Mouse (Mus musculus): ENCODE data around the gene Socs5. TPM values are rescaled to one million over a fixed set of nuclear protein-coding genes. Genes with fewer than 3 reads are reported as not detected.

Gene Socs5
- polyA plus RNA-seq, 1 experiment from 2014 or later: 8.5 TPM

- H3K36me3 ChIP-seq: no peaks in the 10 kb centered on the region
- no peak overlapping the region for H3K4me3 ChIP-seq
- no peaks in the 10 kb centered on the region for H3K9me3 ChIP-seq (replicated peaks)
- H3K4me1 ChIP-seq: no peaks in the 10 kb centered on the region
- 90% methylated on average over 7 of the region's 7 CpGs for WGBS
- DNase-seq (ENCODE audit: low spot score): no peak
- H3K27me3 ChIP-seq (ENCODE audit: low read depth, poor library complexity, severe bottlenecking): no peaks in the 10 kb centered on the region
- no peak overlapping the region for H3K27ac ChIP-seq (replicated peaks)
Observed at GRCm38 (mm10) chr17:87089296-87089695, 18.2 kb upstream of the Socs5 start.

GRCm38 (mm10) chr17:87093061-87093460 is 14.4 kb upstream of the Socs5 start:
- no peak overlapping the region for H3K4me3 ChIP-seq
- 83% methylated on average over 5 of the region's 5 CpGs for WGBS
- H3K4me1 ChIP-seq: no peaks in the 10 kb centered on the region; the same call in 1 of the 2 replicates
- H3K9me3 ChIP-seq (replicated peaks): no peaks in the 10 kb centered on the region
- H3K36me3 ChIP-seq: no peaks in the 10 kb centered on the region
- H3K27me3 ChIP-seq (ENCODE audit: low read depth, poor library complexity, severe bottlenecking): no peaks in the 10 kb centered on the region
- H3K27ac ChIP-seq (replicated peaks): no peak overlapping the region
- no peak for DNase-seq (ENCODE audit: low spot score)

- Histone ChIP-seq H3K27me3 (ENCODE audit: low read depth, poor library complexity, severe bottlenecking) (no peaks in the 10 kb centered on the region), H3K4me1 (no peaks in the 10 kb centered on the region; the same call in 1 of the 2 replicates), H3K36me3 (no peaks in the 10 kb centered on the region), H3K4me3 (no peak overlapping the region), H3K9me3 (replicated peaks) (no peaks in the 10 kb centered on the region), H3K27ac (replicated peaks) (no peak overlapping the region)
- 76% methylated on average over 2 of the region's 2 CpGs for WGBS
- no peak for DNase-seq (ENCODE audit: low spot score)
Observed at GRCm38 (mm10) chr17:87096951-87097350, 10.5 kb upstream of the Socs5 start.

- Histone ChIP-seq H3K27ac (replicated peaks) (no peak overlapping the region), H3K9me3 (replicated peaks) (no peaks in the 10 kb centered on the region)
- 75% methylated on average over 5 of the region's 5 CpGs for whole genome bisulfite sequencing
Observed at GRCm38 (mm10) chr17:87097576-87097975, 9.9 kb upstream of the Socs5 start.

GRCm38 (mm10) chr17:87100947-87101346 is 6.5 kb upstream of the Socs5 start:
- Histone ChIP-seq H3K4me1 (peaks cover under 1% of the 10 kb centered on the region), H3K9me3 (replicated peaks) (no peaks in the 10 kb centered on the region), H3K27ac (replicated peaks) (no peak overlapping the region), H3K36me3 (no peaks in the 10 kb centered on the region), H3K27me3 (ENCODE audit: low read depth, poor library complexity, severe bottlenecking) (no peaks in the 10 kb centered on the region), H3K4me3 (no peak overlapping the region)
- 76% methylated on average over 4 of the region's 4 CpGs for WGBS
- no peak for DNase-seq (ENCODE audit: low spot score)

More at GRCm38 (mm10) chr17:87097576-87097975, 9.9 kb upstream of the Socs5 start:
- no peak overlapping the region for H3K4me3 ChIP-seq
- H3K4me1 ChIP-seq: no peaks in the 10 kb centered on the region; the same call in 1 of the 2 replicates
- H3K36me3 ChIP-seq: no peaks in the 10 kb centered on the region
- no peak for DNase-seq (ENCODE audit: low spot score)
- H3K27me3 ChIP-seq (ENCODE audit: low read depth, poor library complexity, severe bottlenecking): no peaks in the 10 kb centered on the region

GRCm38 (mm10) chr17:87102636-87103035 is 4.8 kb upstream of the Socs5 start:
- Histone ChIP-seq H3K9me3 (replicated peaks) (no peaks in the 10 kb centered on the region), H3K27me3 (ENCODE audit: low read depth, poor library complexity, severe bottlenecking) (no peaks in the 10 kb centered on the region), H3K4me1 (peaks cover 8% of the 10 kb centered on the region), H3K27ac (replicated peaks) (no peak overlapping the region), H3K4me3 (no peak overlapping the region), H3K36me3 (no peaks in the 10 kb centered on the region)
- no peak for DNase-seq (ENCODE audit: low spot score)
- WGBS: 77% methylated on average over 8 of the region's 8 CpGs

GRCm38 (mm10) chr17:87103060-87103459 is 4.4 kb upstream of the Socs5 start:
- no peak overlapping the region for H3K4me3 ChIP-seq
- no peak for DNase-seq (ENCODE audit: low spot score)

GRCm38 (mm10) chr17:87104276-87104675 is 3.2 kb upstream of the Socs5 start:
- Histone ChIP-seq H3K4me1 (peaks cover 22% of the 10 kb centered on the region), H3K4me3 (no peak overlapping the region), H3K27me3 (ENCODE audit: low read depth, poor library complexity, severe bottlenecking) (peaks cover 5% of the 10 kb centered on the region; the same call in 1 of the 2 replicates), H3K27ac (replicated peaks) (no peak overlapping the region), H3K9me3 (replicated peaks) (no peaks in the 10 kb centered on the region), H3K36me3 (no peaks in the 10 kb centered on the region)
- no peak for DNase-seq (ENCODE audit: low spot score)
- 88% methylated on average over 4 of the region's 4 CpGs for WGBS

More at GRCm38 (mm10) chr17:87103060-87103459, 4.4 kb upstream of the Socs5 start:
- Histone ChIP-seq H3K36me3 (no peaks in the 10 kb centered on the region), H3K27ac (replicated peaks) (no peak overlapping the region), H3K9me3 (replicated peaks) (no peaks in the 10 kb centered on the region), H3K27me3 (ENCODE audit: low read depth, poor library complexity, severe bottlenecking) (no peaks in the 10 kb centered on the region), H3K4me1 (peaks cover 12% of the 10 kb centered on the region)
- 81% methylated on average over 5 of the region's 5 CpGs for WGBS

- no peaks in the 10 kb centered on the region for H3K36me3 ChIP-seq
- 87% methylated on average over 7 of the region's 7 CpGs for WGBS
- H3K4me1 ChIP-seq: peaks cover 22% of the 10 kb centered on the region
- no peaks in the 10 kb centered on the region for H3K9me3 ChIP-seq (replicated peaks)
- H3K27me3 ChIP-seq (ENCODE audit: low read depth, poor library complexity, severe bottlenecking): peaks cover 5% of the 10 kb centered on the region; the same call in 1 of the 2 replicates
- DNase-seq (ENCODE audit: low spot score): no peak
- H3K4me3 ChIP-seq: peak overlapping the region; percentile 96
- H3K27ac ChIP-seq (replicated peaks): 0 out of 2 replicates have a peak overlapping the region, but pooled peaks have one; percentile 95
Observed at GRCm38 (mm10) chr17:87105941-87106340, 1.5 kb upstream of the Socs5 start.

- under 1% methylated on average over 51 of the region's 51 CpGs for WGBS
- H3K4me1 ChIP-seq: peaks cover 22% of the 10 kb centered on the region
- peak overlapping the region; percentile 96 for H3K4me3 ChIP-seq
- no peaks in the 10 kb centered on the region for H3K36me3 ChIP-seq
- peak overlapping the region; percentile 95 for H3K27ac ChIP-seq (replicated peaks)
- DNase-seq (ENCODE audit: low spot score): peak; percentile 98
- peaks cover 5% of the 10 kb centered on the region; the same call in 1 of the 2 replicates for H3K27me3 ChIP-seq (ENCODE audit: low read depth, poor library complexity, severe bottlenecking)
- H3K9me3 ChIP-seq (replicated peaks): no peaks in the 10 kb centered on the region
Observed at GRCm38 (mm10) chr17:87106691-87107523, 572 bp upstream of the Socs5 start.

GRCm38 (mm10) chr17:87108507-87109292 is 1.2 kb downstream of the Socs5 start:
- peaks cover 5% of the 10 kb centered on the region; the same call in 1 of the 2 replicates for H3K27me3 ChIP-seq (ENCODE audit: low read depth, poor library complexity, severe bottlenecking)
- WGBS: 50% methylated on average over 13 of the region's 13 CpGs
- no peak for DNase-seq (ENCODE audit: low spot score)
- H3K9me3 ChIP-seq (replicated peaks): no peaks in the 10 kb centered on the region
- H3K36me3 ChIP-seq: no peaks in the 10 kb centered on the region
- H3K4me1 ChIP-seq: peaks cover 26% of the 10 kb centered on the region
- peak overlapping the region; percentile 95 for H3K27ac ChIP-seq (replicated peaks)
- peak overlapping the region; percentile 96 for H3K4me3 ChIP-seq

GRCm38 (mm10) chr17:87109504-87109903 is 2.0 kb downstream of the Socs5 start:
- Histone ChIP-seq H3K36me3 (no peaks in the 10 kb centered on the region), H3K27ac (replicated peaks) (no peak overlapping the region), H3K9me3 (replicated peaks) (no peaks in the 10 kb centered on the region), H3K4me1 (peaks cover 26% of the 10 kb centered on the region), H3K4me3 (no peak overlapping the region), H3K27me3 (ENCODE audit: low read depth, poor library complexity, severe bottlenecking) (peaks cover 5% of the 10 kb centered on the region; the same call in 1 of the 2 replicates)
- no peak for DNase-seq (ENCODE audit: low spot score)
- WGBS: 86% methylated on average over 7 of the region's 7 CpGs
